Mouse (Mus musculus) CH12.LX (cell line): ENCODE results near the gene Gm20388. TPM values are rescaled to one million over a fixed set of nuclear protein-coding genes. Genes with fewer than 3 reads are reported as not detected.

ENCODE experiments used
- DNase-seq: peaks from one replicate; pipeline ENCODE4 v3.0.0-alpha.2; 2013; ENCODE audit errors: extremely low read depth
- H3K27ac ChIP-seq: 2 replicates; pipeline ENCODE4 v1.5.1; 2012; ENCODE audit warnings: low read depth, mild to moderate bottlenecking, control low read depth, moderate library complexity; ENCODE audit not compliant: insufficient read depth
- H3K27me3 ChIP-seq: replicated peaks from 2 replicates; pipeline ENCODE3; 2012; ENCODE audit warnings: inconsistent platforms
- H3K36me3 ChIP-seq, 2 experiments: replicated peaks in 1 of 2; 2 replicates each; pipeline versions ENCODE3 to v1.6.1; 2012; ENCODE audit warnings: inconsistent platforms in 1 of 2, low read length in 1 of 2, mild to moderate bottlenecking in 1 of 2, mixed read lengths in 1 of 2, moderate library complexity in 1 of 2; ENCODE audit not compliant: control insufficient read depth in 1 of 2, insufficient read depth in 1 of 2
- H3K4me1 ChIP-seq, 2 experiments: 2 replicates each; pipeline ENCODE4 v1.6.1; 2012; ENCODE audit warnings: inconsistent platforms in 1 of 2, moderate library complexity in 1 of 2; ENCODE audit not compliant: insufficient read depth in 2 of 2, control insufficient read depth in 1 of 2
- H3K4me2 ChIP-seq: 2 replicates; pipeline ENCODE4 v1.6.1; 2012; ENCODE audit warnings: low read depth, mild to moderate bottlenecking, control low read depth; ENCODE audit not compliant: poor library complexity, insufficient read depth, severe bottlenecking
- H3K4me3 ChIP-seq, 3 experiments: fragments of 150-350 bp in 1 of 3; sonication (generic) in 1 of 3; replicated peaks in 1 of 3; 2 replicates each; pipeline versions ENCODE3 to v1.5.1; 2011 to 2012; ENCODE audit warnings: low read depth in 2 of 3, low read length in 2 of 3, mild to moderate bottlenecking in 2 of 3, moderate library complexity in 2 of 3, control low read depth in 1 of 3, improper control_type of control experiment in 1 of 3, inconsistent platforms in 1 of 3, mixed read lengths in 1 of 3; ENCODE audit not compliant: poor library complexity in 1 of 3
- H3K79me2 ChIP-seq: replicated peaks from 2 replicates; pipeline ENCODE4 v1.6.1; 2012; ENCODE audit warnings: mild to moderate bottlenecking, moderate library complexity; ENCODE audit not compliant: control insufficient read depth, poor library complexity, insufficient read depth, severe bottlenecking; ENCODE audit errors: extremely low read depth
- H3K9ac ChIP-seq: 2 replicates; pipeline ENCODE4 v1.6.1; 2012; ENCODE audit warnings: low read depth, mild to moderate bottlenecking, control low read depth, moderate library complexity; ENCODE audit not compliant: insufficient read depth
- H3K9me3 ChIP-seq: replicated peaks from 2 replicates; pipeline ENCODE3; 2012; ENCODE audit warnings: low read length, inconsistent platforms, mixed read lengths
- BHLHE40 ChIP-seq: IDR thresholded peaks from 2 replicates; pipeline ENCODE4 v1.6.1; 2011; ENCODE audit warnings: mild to moderate bottlenecking, low read depth, low read length, improper control_type of control experiment
- CHD1 ChIP-seq: IDR thresholded peaks from 2 replicates; pipeline ENCODE4 v1.6.1; 2012; ENCODE audit warnings: low read depth, low read length, improper control_type of control experiment, inconsistent platforms
- CHD2 ChIP-seq: IDR thresholded peaks from 2 replicates; pipeline ENCODE4 v1.6.1; 2011; ENCODE audit warnings: low read length, improper control_type of control experiment
- ELF1 ChIP-seq: IDR thresholded peaks from 2 replicates; pipeline ENCODE4 v1.6.1; 2014; ENCODE audit warnings: low read depth, mild to moderate bottlenecking, inconsistent platforms, low read length, improper control_type of control experiment
- EP300 ChIP-seq: IDR thresholded peaks from 2 replicates; pipeline ENCODE4 v1.6.1; 2011; ENCODE audit warnings: low read length, improper control_type of control experiment
- ETS1 ChIP-seq: conservative IDR thresholded peaks from 2 replicates; pipeline ENCODE4 v1.6.1; 2012; ENCODE audit warnings: low read depth, mild to moderate bottlenecking, inconsistent platforms, low read length, improper control_type of control experiment, moderate library complexity
- GABPA ChIP-seq: IDR thresholded peaks from 2 replicates; pipeline ENCODE4 v1.6.1; 2012; ENCODE audit warnings: low read depth, low read length, improper control_type of control experiment, inconsistent platforms; ENCODE audit not compliant: insufficient replicate concordance
- JUN ChIP-seq: IDR thresholded peaks from 2 replicates; pipeline ENCODE4 v1.6.1; 2011; ENCODE audit warnings: low read depth, mild to moderate bottlenecking, low read length, improper control_type of control experiment, moderate library complexity; ENCODE audit not compliant: insufficient read depth
- JUND ChIP-seq: conservative IDR thresholded peaks from 2 replicates; pipeline ENCODE4 v1.6.1; 2011; ENCODE audit warnings: low read depth, low read length, improper control_type of control experiment
- MAX ChIP-seq: IDR thresholded peaks from 2 replicates; pipeline ENCODE4 v1.6.1; 2011; ENCODE audit warnings: low read length, improper control_type of control experiment
- MXI1 ChIP-seq: IDR thresholded peaks from 2 replicates; pipeline ENCODE4 v1.6.1; 2011; ENCODE audit warnings: mild to moderate bottlenecking, low read depth, low read length, improper control_type of control experiment
- MYC ChIP-seq: IDR thresholded peaks from 2 replicates; pipeline ENCODE4 v1.6.1; 2011; ENCODE audit warnings: low read depth, mild to moderate bottlenecking, improper control_type of control experiment, low read length
- PAX5 ChIP-seq: IDR thresholded peaks from 2 replicates; pipeline ENCODE4 v1.6.1; 2012; ENCODE audit warnings: low read length, inconsistent platforms, mixed read lengths
- POLR2A ChIP-seq: IDR thresholded peaks from 2 replicates; pipeline ENCODE4 v1.6.1; 2011; ENCODE audit warnings: low read depth, mild to moderate bottlenecking, improper control_type of control experiment, low read length
- RAD21 ChIP-seq: IDR thresholded peaks from 2 replicates; pipeline ENCODE4 v1.6.1; 2011; ENCODE audit warnings: low read depth, mild to moderate bottlenecking, low read length, improper control_type of control experiment, moderate library complexity
- SIN3A ChIP-seq: IDR thresholded peaks from 2 replicates; pipeline ENCODE4 v1.6.1; 2012; ENCODE audit warnings: low read length, improper control_type of control experiment, inconsistent platforms
- SMC3 ChIP-seq: IDR thresholded peaks from 2 replicates; pipeline ENCODE4 v1.6.1; 2011; ENCODE audit warnings: low read depth, low read length, improper control_type of control experiment
- TCF12 ChIP-seq: IDR thresholded peaks from 2 replicates; pipeline ENCODE4 v1.6.1; 2014; ENCODE audit warnings: low read depth, mild to moderate bottlenecking, inconsistent platforms, low read length, improper control_type of control experiment
- UBTF ChIP-seq: IDR thresholded peaks from 2 replicates; pipeline ENCODE4 v1.6.1; 2012; ENCODE audit warnings: low read depth, mild to moderate bottlenecking, inconsistent platforms, low read length, improper control_type of control experiment, moderate library complexity
- USF1 ChIP-seq: IDR thresholded peaks from 2 replicates; pipeline ENCODE4 v1.6.1; 2014; ENCODE audit warnings: low read depth, mild to moderate bottlenecking, inconsistent platforms, low read length, improper control_type of control experiment
- ZC3H11A ChIP-seq: IDR thresholded peaks from 2 replicates; pipeline ENCODE4 v1.6.1; 2012; ENCODE audit warnings: low read depth, mild to moderate bottlenecking, inconsistent platforms, low read length, improper control_type of control experiment
- ZMIZ1 ChIP-seq: IDR thresholded peaks from 2 replicates; pipeline ENCODE4 v1.6.1; 2012; ENCODE audit warnings: low read depth, mild to moderate bottlenecking, inconsistent platforms, low read length, improper control_type of control experiment
- ZNF384 ChIP-seq: IDR thresholded peaks from 2 replicates; pipeline ENCODE4 v1.6.1; 2012; ENCODE audit warnings: low read depth, low read length, improper control_type of control experiment, inconsistent platforms
- dilution Hi-C: fragments of 300-500 bp; cut with MboI; formaldehyde crosslinking; loops from 2 replicates; pipeline ENCODE4 v1.14.3; 2020; ENCODE audit warnings: low sequenced_read_pairs; ENCODE audit not compliant: extremely low pct_unique_long_range_greater_than_20kb, extremely low pct_ligation_motif_present
- in situ Hi-C: fragments of 300-500 bp; cut with MboI; formaldehyde crosslinking; loops from 3 replicates; pipeline ENCODE4 v1.14.3; 2019; ENCODE audit warnings: low sequenced_read_pairs, low pct_ligation_motif_present, low pct_unique_long_range_greater_than_20kb, mixed read lengths
- polyA plus RNA-seq: library from polyadenylated mRNA; unstranded; fragments of >175 nt; gene quantifications from 2 replicates; pipeline ENCODE4 v1.2.1, GENCODE M21; 2012; ENCODE audit warnings: low read depth; ENCODE audit not compliant: insufficient read length
- total RNA-seq, 2 experiments: library from RNA; depleted of rRNA; stranded (reverse); fragments of 300-350 nt in 1 of 2; fragments of >200 nt in 1 of 2; gene quantifications; 2 replicates each; pipeline ENCODE4 v1.2.3; 2012 to 2014

Gene Gm20388
- total and polyA plus RNA-seq, 3 experiments = 14.8 to 26.3 (median 22.2) TPM

GRCm38 (mm10) chr8:124075977-124076376, 4165.3 kb downstream of the Gm20388 start:
- Histone ChIP-seq H3K4me1 (peaks cover 8 to 32% of the 10 kb centered on the region in 2 experiments; a peak in 3 of 4 replicates), H3K4me3 (no peak overlapping the region), H3K9me3 (no peaks in the 10 kb centered on the region), H3K79me2 (no peaks in the 10 kb centered on the region), H3K27me3 (no peaks in the 10 kb centered on the region), H3K27ac (no peak overlapping the region), H3K9ac (no peak overlapping the region), H3K4me2 (no peak overlapping the region), H3K36me3 (no peaks in the 10 kb centered on the region)
- dilution Hi-C loops = no loop called here
- in situ Hi-C loops = no loop called here
- TF ChIP-seq MXI1 = no peak
- TF ChIP-seq ZNF384 = no peak
- TF ChIP-seq CHD1 = no peak
- TF ChIP-seq EP300 = no peak
- TF ChIP-seq SIN3A = no peak
- no peak for TF ChIP-seq SMC3
- no peak for TF ChIP-seq CHD2
- TF ChIP-seq ELF1 = no peak
- no peak for TF ChIP-seq POLR2A
- no peak for TF ChIP-seq BHLHE40
- no peak for TF ChIP-seq TCF12
- TF ChIP-seq MYC = no peak
- TF ChIP-seq ZMIZ1 = no peak
- no peak for TF ChIP-seq UBTF
- no peak for TF ChIP-seq RAD21
- no peak for TF ChIP-seq GABPA
- DNase-seq = no peak

DNA sequence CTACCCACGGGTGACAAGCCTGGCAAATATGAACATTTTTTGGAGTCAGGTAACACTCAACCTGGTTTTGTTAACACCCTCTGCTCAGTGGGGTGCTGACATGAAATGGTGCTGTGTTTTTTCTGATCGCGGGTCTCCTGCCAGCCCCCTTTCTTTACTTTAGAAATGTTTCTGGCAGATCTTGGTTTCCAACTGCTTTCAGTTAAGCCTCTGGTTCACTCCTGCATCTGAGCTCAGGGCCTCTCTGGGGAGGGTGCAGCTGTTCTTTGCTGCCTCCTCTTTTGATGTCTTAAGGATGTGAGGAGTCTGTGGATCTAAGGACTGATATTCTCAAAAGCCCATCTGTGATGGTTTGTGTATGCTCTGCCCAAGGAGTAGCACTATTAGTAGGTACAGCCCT, 4165.8 kb downstream of the Gm20388 start:
- no peaks in the 10 kb centered on the region for H3K27me3 ChIP-seq
- dilution Hi-C loops = no loop called here
- in situ Hi-C loops = no loop called here
- no peak overlapping the region for H3K27ac ChIP-seq
- H3K36me3 ChIP-seq = no peaks in the 10 kb centered on the region
- peaks cover 8 to 32% of the 10 kb centered on the region in 2 experiments; a peak in 3 of 4 replicates for H3K4me1 ChIP-seq
- H3K79me2 ChIP-seq = no peaks in the 10 kb centered on the region
- no peak overlapping the region for H3K9ac ChIP-seq
- H3K9me3 ChIP-seq = no peaks in the 10 kb centered on the region
- no peak for DNase-seq
- H3K4me2 ChIP-seq = no peak overlapping the region
- no peak overlapping the region for H3K4me3 ChIP-seq
- TF ChIP-seq ZNF384 = no peak
- no peak for TF ChIP-seq JUND
- no peak for TF ChIP-seq MAX
- no peak for TF ChIP-seq ZC3H11A
- TF ChIP-seq USF1 = no peak
- no peak for TF ChIP-seq JUN
- TF ChIP-seq PAX5 = no peak
- TF ChIP-seq ETS1 = no peak
- no peak for TF ChIP-seq SIN3A
- TF ChIP-seq, all 38 proteins: peak for 0
